Mouse (Mus musculus) A20 (cell line): ENCODE results near the gene Cyp4f16.
"Not testable (repeated sequence)": the region's sequence is repeated elsewhere in the genome, so short reads cannot be mapped to it uniquely, and the experiment has no call there.

Source experiments
- DNase-seq: peaks from one replicate; pipeline ENCODE4 v3.0.0-alpha.2; 2011; ENCODE audit warnings: low read depth, low spot score

Gene Cyp4f16

GRCm38 (mm10) chr17:32536051-32536866 lies at the start of gene Cyp4f16:
Cyp4f16 (plus strand) TSS chr17:32536558.
- DNase-seq = peak; percentile 53

DNA sequence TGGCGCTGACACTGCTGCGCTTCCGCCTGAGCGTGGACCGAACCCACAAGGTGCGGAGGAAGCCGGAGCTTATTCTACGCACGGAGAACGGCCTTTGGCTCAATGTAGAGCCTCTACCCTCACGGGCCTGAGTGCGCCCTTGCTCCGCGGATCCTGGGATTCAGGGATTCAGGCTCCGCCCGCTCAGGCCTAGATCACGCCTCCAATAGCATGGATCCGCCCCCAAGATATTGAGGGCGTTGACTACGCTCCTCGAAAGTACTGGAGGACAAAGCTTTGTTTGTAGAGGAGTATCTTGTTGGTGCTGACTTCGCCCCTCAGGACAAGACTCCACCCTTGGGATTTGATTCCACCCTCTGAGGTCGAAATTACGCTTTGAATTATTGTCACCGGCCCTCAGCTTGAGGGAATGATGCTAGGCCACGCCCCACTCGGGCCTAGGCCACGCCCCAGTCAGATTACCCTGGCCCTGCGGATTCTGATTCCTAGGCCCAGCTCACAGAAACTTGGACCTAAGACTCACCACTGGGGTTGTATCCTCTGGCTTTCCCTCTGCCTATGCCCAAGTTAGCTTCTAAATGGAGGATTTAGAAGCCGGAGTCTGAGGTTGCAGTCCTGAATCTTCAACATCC lies 43.9 kb upstream of the Cyp4f16 start:
- no peak for DNase-seq

DNA sequence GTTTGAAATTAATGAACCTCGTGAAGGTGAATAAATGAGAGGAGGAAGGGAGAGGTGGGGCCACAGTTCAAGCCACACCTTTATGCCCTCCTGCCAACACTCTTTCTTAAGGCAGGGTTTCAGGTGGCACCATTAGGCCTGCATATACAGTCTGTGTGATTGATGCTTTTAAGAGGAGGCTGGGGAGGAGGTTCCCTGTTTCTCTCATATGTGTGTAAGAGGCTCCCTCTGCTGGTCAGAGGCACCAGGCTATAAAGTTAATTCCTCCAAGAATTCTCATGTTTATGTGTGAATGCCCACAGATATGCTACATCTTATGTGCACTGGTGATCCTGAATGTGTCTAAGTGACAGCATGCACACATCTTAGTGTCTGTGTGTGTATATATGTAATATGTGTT lies 41.8 kb upstream of the Cyp4f16 start:
- DNase-seq = peak; percentile 73

DNA sequence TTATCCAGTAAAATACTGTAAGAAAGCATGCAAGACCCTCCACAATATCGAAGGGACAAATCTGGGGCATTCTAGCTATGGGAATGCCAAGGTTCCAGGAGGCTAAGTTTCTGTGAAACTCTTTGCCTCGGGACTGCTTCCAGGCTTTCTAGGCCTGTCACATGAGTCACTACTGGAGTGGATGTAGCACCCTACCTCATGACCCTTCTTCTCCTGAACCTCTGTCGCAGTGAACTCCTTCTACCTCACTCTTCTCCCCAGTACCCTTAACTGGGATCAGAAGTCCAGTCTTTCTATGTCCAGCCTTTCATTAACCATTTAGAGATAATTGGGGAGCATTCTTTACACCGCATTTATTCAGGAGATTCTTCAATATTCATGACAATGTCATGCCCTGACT lies 35.8 kb upstream of the Cyp4f16 start:
- DNase-seq = not testable (repeated sequence)

DNA sequence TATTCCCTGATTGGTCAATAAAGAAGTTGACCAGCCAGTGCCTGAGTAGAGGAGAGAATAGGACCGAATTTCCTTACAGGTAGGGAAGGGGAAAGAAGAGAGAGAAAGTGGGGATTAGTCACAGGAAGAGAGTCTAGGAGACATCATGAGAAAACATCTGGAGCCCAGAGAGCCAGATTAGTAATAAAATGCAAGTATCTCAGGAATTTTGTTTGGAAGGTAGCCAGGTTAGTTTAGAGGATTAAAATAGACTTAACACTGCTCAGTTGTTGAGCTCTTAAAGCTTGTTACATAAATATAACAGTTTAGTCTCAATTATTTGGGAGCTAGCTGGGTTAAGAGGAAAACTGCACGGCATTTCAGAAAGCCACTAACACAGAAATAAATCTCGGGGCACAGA lies 35.3 kb upstream of the Cyp4f16 start:
- DNase-seq = no peak

DNA sequence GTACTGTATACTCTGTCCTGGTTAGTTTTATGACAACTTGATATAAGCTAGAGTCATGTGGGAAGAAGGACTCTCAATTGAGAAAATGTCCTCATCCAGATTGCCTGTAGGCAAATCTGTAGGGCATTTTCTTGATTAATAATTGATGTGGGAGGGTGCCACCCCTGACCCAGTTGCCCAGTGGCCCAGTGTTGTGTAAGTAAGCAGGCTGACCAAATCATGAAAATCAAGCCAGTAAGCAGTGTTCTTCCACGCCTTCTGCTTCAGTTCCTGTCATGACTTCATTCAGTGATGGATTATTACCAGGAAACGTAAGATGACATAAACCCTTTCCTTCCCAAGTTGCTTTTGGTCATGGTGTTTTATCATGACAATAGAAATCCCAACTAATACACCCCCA lies 33.2 kb upstream of the Cyp4f16 start:
- DNase-seq = no peak

GRCm38 (mm10) chr17:32505851-32506728 lies 30.3 kb upstream of the Cyp4f16 start, which contains the start of gene Cyp4f17:
Cyp4f17 (plus strand) TSS chr17:32506050.
- DNase-seq = no peak

DNA sequence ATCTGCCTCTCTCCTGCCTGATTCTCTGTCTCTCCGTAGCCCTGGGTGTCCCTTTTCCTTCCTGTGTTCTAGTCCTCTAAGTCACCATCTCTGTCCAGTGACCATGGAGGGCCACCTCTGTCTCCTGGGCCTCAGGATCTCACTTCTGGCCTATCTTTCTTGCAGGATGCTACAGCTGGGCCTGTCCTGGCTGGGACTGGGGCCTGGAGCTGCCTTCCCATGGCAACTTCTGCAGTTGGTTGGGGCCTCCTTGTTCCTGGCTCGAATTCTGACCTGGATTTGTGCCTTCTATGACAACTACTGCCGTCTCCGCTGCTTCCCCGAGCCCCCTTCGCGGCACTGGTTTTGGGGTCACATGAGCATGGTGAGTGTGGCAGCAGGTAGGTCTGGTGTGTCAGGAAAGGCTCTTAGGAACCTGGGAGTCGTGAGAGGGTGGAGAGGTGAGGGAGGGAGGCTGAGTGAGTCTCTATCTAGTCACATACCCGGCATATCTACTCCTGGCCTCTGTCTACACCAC lies 29.6 kb upstream of the Cyp4f16 start:
- DNase-seq = no peak

DNA sequence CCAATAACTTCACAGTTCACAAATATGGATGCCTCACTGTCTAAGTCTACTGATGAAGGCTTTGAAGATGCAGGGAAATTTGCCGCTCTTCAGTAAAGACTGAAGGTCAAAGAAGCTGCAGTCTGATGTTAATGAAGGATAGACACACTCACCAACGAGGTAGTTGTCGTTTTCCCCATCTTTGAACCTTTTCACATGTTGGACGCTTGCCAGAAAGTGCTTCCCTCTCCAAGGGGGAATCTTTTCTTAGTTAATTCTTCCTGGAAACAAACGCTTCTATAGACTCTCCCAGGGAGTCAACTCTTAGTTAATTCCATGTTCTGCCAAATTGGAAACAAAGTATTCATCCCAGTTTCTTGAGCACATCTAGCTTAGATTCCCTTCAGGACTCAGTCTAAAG lies 20.2 kb upstream of the Cyp4f16 start:
- no peak for DNase-seq

GRCm38 (mm10) chr17:32521981-32522380 lies 14.4 kb upstream of the Cyp4f16 start:
- DNase-seq = no peak

DNA sequence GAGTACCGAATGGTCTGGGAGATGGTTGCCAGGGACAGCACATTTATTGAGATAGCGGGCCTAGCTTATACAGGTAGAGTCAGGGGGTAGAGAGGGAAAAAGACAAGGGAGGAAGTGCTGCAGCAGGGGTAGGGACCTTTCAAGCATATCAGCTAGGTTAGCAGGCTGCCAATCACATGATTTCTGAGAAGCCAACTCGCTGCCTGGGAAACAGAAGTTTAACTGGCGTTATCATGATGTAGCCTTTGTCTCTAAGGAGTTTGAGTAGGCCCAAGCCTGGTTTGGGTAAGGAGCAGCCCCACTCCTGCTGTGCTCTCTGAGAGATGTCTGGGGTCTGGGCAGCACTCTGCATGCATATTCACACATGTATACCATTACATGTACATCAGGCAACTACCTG lies 14.0 kb upstream of the Cyp4f16 start:
- DNase-seq = no peak

DNA sequence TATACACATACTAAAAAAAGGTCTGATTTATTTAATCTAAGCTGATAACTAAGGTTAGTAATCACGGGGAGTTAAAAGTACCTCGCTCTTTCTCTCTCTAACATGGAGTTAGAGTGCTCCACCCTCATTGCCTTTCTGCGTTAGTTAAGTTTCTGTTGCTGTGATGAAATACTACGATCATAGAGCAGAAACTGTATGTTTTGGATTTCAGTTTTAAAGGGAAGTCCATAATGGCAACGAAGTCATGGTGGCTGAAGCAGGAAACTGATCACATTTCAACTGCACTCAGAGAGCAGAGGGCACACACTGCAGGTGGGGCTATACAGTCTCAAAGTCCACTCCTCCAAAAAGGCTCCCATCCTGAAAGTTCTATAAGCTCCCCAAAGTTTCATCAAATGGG lies 13.5 kb upstream of the Cyp4f16 start:
- DNase-seq = no peak

DNA sequence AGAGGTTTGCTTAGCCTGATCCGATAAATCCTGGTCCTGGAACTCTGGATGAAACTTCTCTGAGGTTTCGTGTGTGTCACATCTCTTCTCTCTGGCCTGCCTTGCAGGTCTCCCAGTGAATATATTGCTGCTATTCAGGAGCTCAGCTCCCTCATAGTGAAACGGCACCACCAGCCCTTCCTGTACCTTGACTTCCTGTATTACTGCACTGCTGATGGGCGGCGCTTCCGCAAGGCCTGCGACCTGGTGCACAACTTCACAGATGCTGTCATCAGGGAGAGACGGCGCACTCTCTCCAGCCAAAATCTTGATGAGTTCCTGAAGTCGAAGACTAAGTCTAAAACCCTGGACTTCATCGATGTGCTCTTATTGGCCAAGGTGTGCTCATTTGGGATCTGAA lies 12.5 kb upstream of the Cyp4f16 start:
- DNase-seq = peak; percentile 90

GRCm38 (mm10) chr17:32526341-32526740 lies 10.0 kb upstream of the Cyp4f16 start:
- not testable (repeated sequence) for DNase-seq

DNA sequence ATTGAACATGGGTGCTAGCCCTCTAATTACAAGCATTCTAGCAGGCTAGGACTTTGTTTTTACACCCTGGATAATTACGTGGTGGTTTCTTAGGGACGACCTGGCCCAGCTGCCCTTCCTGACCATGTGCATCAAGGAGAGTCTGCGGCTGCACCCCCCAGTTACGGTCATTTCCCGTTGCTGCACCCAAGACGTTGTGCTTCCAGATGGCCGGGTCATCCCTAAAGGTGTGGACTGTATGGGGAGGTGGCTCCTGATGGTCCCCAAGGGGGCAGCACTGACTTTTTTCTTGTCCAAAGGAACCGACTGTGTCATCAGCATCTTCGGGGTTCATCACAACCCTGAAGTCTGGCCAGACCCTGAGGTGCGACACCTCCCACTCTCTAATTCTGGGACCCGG lies 8.6 kb upstream of the Cyp4f16 start:
- DNase-seq = no peak

DNA sequence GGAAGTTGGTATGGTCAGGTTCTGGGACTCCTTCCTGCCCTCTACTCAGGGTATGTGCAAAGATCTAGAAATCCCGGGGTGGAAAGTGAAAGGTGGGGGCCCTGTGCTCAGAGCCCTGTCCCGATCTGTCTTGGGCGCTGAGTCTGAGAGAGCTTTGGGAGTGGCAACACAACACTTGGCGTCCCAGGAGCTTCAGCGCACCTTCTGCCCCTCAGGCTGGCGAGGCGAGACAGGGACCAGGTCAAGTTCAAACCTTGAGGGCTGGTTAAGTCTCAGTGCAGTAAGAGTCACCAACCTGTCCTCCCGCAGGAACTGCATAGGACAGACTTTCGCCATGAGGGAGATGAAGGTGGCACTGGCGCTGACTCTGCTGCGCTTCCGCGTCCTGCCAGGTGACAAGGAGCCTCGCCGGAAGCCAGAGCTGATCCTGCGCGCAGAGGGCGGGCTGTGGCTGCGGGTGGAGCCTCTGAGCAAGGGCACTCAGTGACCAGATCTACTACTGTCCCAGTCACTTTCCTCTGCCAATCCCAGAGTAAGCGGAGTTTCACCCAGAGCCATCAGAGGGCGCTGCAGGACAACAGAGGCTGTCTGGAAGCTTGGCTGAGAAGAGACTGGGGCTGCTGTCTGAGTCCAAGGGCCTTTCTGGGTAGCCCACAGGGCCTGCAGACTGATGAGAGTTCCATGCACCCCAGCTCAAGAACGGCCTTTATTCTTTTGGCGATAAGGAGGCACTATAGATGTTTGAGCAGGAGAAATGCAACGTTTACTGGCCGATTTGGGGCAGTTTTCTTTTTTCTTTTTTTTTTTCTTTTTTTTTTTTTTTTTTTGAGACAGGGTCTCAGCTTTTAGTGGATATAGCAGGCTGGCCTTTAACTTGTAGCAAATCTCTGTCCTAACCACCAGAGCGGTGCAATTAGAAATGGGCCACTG lies 7.7 kb upstream of the Cyp4f16 start:
- peak; percentile 87 for DNase-seq

DNA sequence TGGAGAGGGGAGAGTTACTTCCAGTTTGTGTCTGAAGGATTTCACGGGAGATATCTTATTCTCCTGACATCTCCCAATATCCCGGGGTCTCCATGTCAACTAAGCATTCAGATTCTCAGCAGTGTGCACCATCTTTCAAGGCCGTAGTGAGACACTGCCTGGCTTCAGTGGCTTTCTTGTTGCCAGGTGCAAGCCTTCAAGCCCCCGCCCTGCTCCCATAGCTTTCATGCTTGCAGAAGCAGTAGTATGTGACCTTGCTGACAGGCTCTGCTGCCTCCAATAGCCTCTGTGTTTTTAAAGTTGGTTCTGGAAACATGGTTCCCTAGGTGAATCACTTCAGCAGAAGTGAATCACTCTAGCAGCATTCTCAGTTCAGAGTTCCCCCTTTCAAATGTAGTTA lies 4.0 kb upstream of the Cyp4f16 start:
- DNase-seq = peak; percentile 59

- DNase-seq = peak; percentile 51
Measured at GRCm38 (mm10) chr17:32534068-32534467, 2.3 kb upstream of the Cyp4f16 start.

DNA sequence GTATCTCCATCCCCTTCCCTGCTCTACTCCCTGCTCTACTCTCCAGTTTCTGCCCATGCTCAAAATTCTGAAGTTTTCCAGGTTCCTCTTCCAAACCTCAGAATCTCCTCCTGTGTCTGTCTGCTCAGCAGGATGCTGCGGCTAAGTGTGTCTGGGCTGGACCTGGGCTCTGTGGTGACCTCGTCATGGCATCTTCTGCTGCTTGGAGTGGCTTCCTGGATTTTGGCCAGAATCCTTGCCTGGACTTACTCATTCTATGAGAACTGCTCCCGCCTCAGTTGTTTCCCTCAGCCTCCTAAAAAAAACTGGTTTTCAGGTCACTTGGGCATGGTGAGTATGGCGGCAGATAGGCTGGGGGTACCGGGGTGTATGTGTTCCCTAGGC lies 501 bp downstream of the Cyp4f16 start:
- no peak for DNase-seq

GRCm38 (mm10) chr17:32544792-32545191 lies 8.4 kb downstream of the Cyp4f16 start:
- DNase-seq = not testable (repeated sequence)

DNA sequence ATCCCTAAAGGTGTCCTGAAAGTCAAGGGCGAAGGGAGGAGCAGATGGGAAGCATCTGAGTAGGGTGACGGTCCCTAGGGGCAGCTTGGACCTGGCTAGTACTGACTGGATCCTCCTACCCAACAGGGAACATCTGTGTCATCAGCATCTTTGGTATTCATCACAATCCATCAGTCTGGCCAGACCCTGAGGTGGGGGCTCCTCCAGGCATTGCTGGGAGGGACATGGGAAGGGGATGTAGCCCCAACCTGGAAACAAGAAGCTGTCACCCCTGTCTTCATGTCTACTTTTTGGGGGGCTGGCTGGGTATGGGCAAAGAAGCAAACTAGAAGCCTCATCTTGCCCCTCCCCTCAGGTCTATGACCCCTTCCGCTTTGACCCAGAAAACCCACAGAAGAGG lies 14.0 kb downstream of the Cyp4f16 start:
- DNase-seq = not testable (repeated sequence)
